Mouse (Mus musculus): ENCODE measurements at regions not wholly inside any gene's neighbourhood (a gene's known extent, or its start where the extent isn't known, plus 50 kb on each side); places are given as distances from the start of the nearest gene placed in this dataset.

DNA sequence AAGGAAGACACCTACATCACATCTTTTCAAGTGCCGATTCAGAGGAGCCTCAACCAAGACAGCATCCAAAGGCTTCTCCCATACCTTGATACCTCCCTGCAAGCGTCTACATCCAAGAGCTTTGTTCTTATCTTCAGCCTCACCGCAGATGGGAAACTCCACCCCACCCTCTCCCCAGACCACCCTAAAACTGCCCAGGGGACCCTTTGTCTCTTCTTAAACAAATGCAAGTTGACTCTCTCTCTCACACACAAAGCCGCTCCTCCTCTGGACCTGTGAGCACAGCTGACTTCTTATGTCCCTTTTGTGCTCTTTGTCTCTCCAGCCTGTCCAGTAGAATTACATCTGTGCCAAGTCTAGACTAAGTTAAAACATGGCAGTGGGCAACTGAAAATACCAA, 104.7 kb upstream of the Mafb start:
- TF ChIP-seq POLR2A (IDR thresholded peaks at IDR 0.05; ENCODE audit: insufficient read depth, low read depth, low read length) (no peak), CTCF (IDR thresholded peaks at IDR 0.05; ENCODE audit: insufficient read depth, low read depth, low read length) (no peak)

Measured in olfactory bulb, adult 2 months (tissue).